Mouse (Mus musculus) lung, embryonic 16.5 days (tissue): ENCODE data around the gene Rabep2. TPM values are rescaled to one million over a fixed set of nuclear protein-coding genes. Genes with fewer than 3 reads are reported as not detected.
"Not testable (repeated sequence)": the region's sequence is repeated elsewhere in the genome, so short reads cannot be mapped to it uniquely, and the experiment has no call there.

ENCODE experiments used
- ATAC-seq: fragments of 200-750 bp; cut with Nextera tagmentation; 2 replicates; pipeline ENCODE4 v1.8.0; 2017; ENCODE audit warnings: low read depth, mild to moderate bottlenecking, moderate library complexity
- H3K27ac ChIP-seq: fragments of 300-500 bp; sonication (generic); 2 replicates; pipeline ENCODE4 v1.5.1; 2014; ENCODE audit warnings: mild to moderate bottlenecking, control low read depth, low read length
- H3K27me3 ChIP-seq: fragments of 300-500 bp; sonication (generic); 2 replicates; pipeline ENCODE4 v1.6.1; 2014; ENCODE audit warnings: low read depth, low read length, mixed read lengths; ENCODE audit not compliant: control insufficient read depth, insufficient read depth
- H3K36me3 ChIP-seq: fragments of 300-500 bp; sonication (generic); 2 replicates; pipeline ENCODE4 v1.6.1; 2014; ENCODE audit warnings: low read length; ENCODE audit not compliant: control insufficient read depth, insufficient read depth
- H3K4me1 ChIP-seq: fragments of 300-500 bp; sonication (generic); replicated peaks from 2 replicates; pipeline ENCODE4 v1.6.1; 2014; ENCODE audit warnings: low read length, mixed read lengths; ENCODE audit not compliant: control insufficient read depth, insufficient read depth
- H3K4me2 ChIP-seq: fragments of 300-500 bp; sonication (generic); 2 replicates; pipeline ENCODE4 v1.6.1; 2014; ENCODE audit warnings: low read depth, low read length, control low read depth
- H3K4me3 ChIP-seq: fragments of 300-500 bp; sonication (generic); 2 replicates; pipeline ENCODE4 v1.5.1; 2014; ENCODE audit warnings: mild to moderate bottlenecking, low read length, control low read depth
- H3K9ac ChIP-seq: fragments of 300-500 bp; sonication (generic); 2 replicates; pipeline ENCODE4 v1.6.1; 2014; ENCODE audit warnings: low read length, control low read depth
- H3K9me3 ChIP-seq: fragments of 300-500 bp; sonication (generic); 2 replicates; pipeline ENCODE4 v1.6.1; 2016; ENCODE audit warnings: low read length; ENCODE audit not compliant: control insufficient read depth
- WGBS: fragments of 180-500 bp; shearing (Covaris S2); extraction: QIAGEN DNeasy Blood & Tissue Kit; methylation state at CpG from one replicate; pipeline ENCODE4 v1.1.7; 2014; 5-methylcytosine and 5-hydroxymethylcytosine counted together
- polyA plus RNA-seq: library from polyadenylated mRNA; unstranded; fragments of >200 nt; fragmentation: Nextera tagmentation; extraction: Ambion mirVana; gene quantifications from 2 replicates; pipeline ENCODE4 v1.2.1, GENCODE M21; 2015

The Rabep2 gene
- polyA plus RNA-seq, 1 experiment from 2014 or later: 34.2 TPM

- not testable (repeated sequence) for H3K4me2 ChIP-seq, ATAC-seq, H3K36me3 ChIP-seq, H3K9me3 ChIP-seq, H3K27me3 ChIP-seq, H3K9ac ChIP-seq, H3K4me1 ChIP-seq, H3K27ac ChIP-seq, H3K4me3 ChIP-seq
- 71% methylated on average over 7 of the region's 8 CpGs for WGBS
These were observed 26.0 kb upstream of the Rabep2 start for GRCm38 (mm10) chr7:126402518-126402917.

DNA sequence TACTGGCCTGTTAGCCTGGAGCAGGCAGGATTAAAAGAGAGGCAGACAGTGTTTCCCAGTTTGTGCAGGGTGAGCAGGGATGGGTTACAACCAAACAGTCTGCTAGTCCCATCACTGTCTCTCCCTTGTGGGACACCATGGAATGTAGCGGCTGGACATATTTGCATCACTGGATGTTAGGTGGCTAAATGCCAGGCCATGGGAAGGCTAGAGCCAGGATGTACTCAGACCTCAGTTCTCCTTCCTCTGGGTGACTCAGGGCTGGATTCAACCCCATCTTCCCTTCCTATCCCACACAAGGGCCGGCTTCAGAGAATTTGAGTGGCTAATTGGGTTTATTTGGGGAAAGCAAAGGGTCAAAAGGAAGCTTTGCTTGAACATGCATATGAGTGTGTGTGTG is 19.9 kb upstream of the Rabep2 start:
- 78% methylated on average over 2 of the region's 2 CpGs for WGBS
- Histone ChIP-seq H3K36me3 (no peaks in the 10 kb centered on the region), H3K4me2 (no peak overlapping the region), H3K9me3 (no peaks in the 10 kb centered on the region), H3K4me3 (no peak overlapping the region), H3K27ac (no peak overlapping the region), H3K27me3 (no peaks in the 10 kb centered on the region), H3K4me1 (no peaks in the 10 kb centered on the region), H3K9ac (no peak overlapping the region)
- ATAC-seq: no peak

DNA sequence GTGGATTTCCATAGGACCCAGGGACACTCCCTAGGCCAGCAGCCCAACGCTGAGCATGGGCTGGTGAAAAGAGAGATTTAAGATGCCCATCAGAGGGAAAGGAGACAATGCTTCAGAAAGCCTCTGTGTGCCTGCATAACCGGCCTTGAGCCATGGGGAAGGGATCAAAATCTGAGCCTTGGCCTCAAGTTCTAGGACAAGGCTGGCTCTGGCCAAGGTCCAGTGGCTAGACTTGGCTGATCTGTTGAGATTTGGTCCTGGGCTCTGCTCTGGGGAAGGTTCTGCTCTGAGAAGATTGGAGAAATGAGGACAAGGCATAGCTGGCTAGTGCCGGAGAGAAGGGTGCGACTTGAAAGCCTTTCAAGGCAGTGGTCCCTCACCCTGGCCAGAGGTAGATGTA is 17.5 kb upstream of the Rabep2 start:
- WGBS: 95% methylated on average over 4 of the region's 4 CpGs
- Histone ChIP-seq H3K9me3 (no peaks in the 10 kb centered on the region), H3K27me3 (no peaks in the 10 kb centered on the region), H3K36me3 (no peaks in the 10 kb centered on the region), H3K4me3 (no peak overlapping the region), H3K4me1 (no peaks in the 10 kb centered on the region), H3K9ac (no peak overlapping the region), H3K4me2 (no peak overlapping the region), H3K27ac (no peak overlapping the region)
- ATAC-seq: no peak

GRCm38 (mm10) chr7:126414725-126415124 is 13.8 kb upstream of the Rabep2 start, which contains the start of gene Cd19:
TSS of gene Cd19 (minus strand) at chr7:126414889.
- no peak within 1 kb of the TSS for H3K27ac ChIP-seq
- H3K4me2 ChIP-seq: no peak within 1 kb of the TSS
- H3K4me1 ChIP-seq: no peaks in the 10 kb centered on the region
- H3K36me3 ChIP-seq: no peaks in the 10 kb centered on the region
- WGBS: 82% methylated on average over 6 of the region's 6 CpGs
- H3K27me3 ChIP-seq: no peaks in the 10 kb centered on the region
- H3K4me3 ChIP-seq: no peak within 1 kb of the TSS
- H3K9ac ChIP-seq: no peak within 1 kb of the TSS
- no peak for ATAC-seq
- no peaks in the 10 kb centered on the region for H3K9me3 ChIP-seq

DNA sequence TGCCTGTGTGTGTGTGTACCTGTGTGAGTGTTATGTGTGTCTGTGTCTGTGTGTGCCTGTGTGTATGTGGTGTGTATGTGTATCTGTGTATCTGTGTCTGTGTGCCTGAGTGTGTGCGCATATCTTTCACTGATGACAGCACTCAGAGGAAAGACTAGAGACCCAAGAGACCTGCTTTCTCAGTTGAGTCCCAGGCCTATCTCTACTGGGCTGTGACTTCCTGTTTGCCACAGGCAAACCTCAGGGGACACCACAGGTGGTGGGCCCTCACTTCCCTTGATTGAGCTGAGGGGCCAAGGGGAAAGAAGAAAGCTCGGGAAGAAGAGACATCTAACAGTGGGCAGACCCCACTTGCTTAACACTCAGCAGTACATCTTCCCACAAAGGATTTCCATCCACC is 11.9 kb upstream of the Rabep2 start:
- Histone ChIP-seq H3K4me2 (no peak overlapping the region), H3K27me3 (no peaks in the 10 kb centered on the region), H3K4me3 (no peak overlapping the region), H3K9me3 (no peaks in the 10 kb centered on the region), H3K9ac (no peak overlapping the region), H3K36me3 (no peaks in the 10 kb centered on the region), H3K4me1 (no peaks in the 10 kb centered on the region), H3K27ac (no peak overlapping the region)
- 53% methylated on average over 2 of the region's 2 CpGs for WGBS
- ATAC-seq: no peak

GRCm38 (mm10) chr7:126417045-126417444 is 11.5 kb upstream of the Rabep2 start:
- no peaks in the 10 kb centered on the region for H3K36me3 ChIP-seq
- H3K9me3 ChIP-seq: no peaks in the 10 kb centered on the region
- no peak overlapping the region for H3K4me2 ChIP-seq
- ATAC-seq: no peak
- H3K4me1 ChIP-seq: no peaks in the 10 kb centered on the region
- WGBS: 65% methylated on average over 8 of the region's 8 CpGs
- H3K9ac ChIP-seq: no peak overlapping the region
- H3K27ac ChIP-seq: no peak overlapping the region
- H3K27me3 ChIP-seq: no peaks in the 10 kb centered on the region
- no peak overlapping the region for H3K4me3 ChIP-seq

DNA sequence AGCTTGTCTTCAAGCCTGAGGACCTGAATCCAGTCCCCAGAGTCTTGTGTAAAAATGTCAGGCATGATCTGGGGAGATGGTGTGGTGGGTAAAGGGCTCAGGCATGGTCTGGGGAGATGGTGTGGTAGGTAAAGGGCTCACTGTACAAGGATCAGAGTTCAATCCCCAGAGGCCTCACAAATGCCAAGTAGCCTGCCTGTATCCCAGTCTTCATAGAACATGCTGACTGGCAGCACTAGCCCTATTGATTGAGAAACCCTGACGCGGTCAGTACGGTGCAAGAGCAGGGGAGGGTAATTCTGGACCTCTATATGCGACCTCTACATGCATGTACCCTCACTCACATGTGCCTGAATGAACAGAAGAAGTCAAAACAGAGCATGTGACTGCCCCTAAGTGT is 11.0 kb upstream of the Rabep2 start:
- no peak overlapping the region for H3K27ac ChIP-seq
- ATAC-seq: no peak
- no peak overlapping the region for H3K4me3 ChIP-seq
- H3K9ac ChIP-seq: no peak overlapping the region
- no peak overlapping the region for H3K4me2 ChIP-seq
- no peaks in the 10 kb centered on the region for H3K27me3 ChIP-seq
- 87% methylated on average over 4 of the region's 4 CpGs for WGBS
- H3K9me3 ChIP-seq: no peaks in the 10 kb centered on the region
- no peaks in the 10 kb centered on the region for H3K4me1 ChIP-seq
- no peaks in the 10 kb centered on the region for H3K36me3 ChIP-seq

DNA sequence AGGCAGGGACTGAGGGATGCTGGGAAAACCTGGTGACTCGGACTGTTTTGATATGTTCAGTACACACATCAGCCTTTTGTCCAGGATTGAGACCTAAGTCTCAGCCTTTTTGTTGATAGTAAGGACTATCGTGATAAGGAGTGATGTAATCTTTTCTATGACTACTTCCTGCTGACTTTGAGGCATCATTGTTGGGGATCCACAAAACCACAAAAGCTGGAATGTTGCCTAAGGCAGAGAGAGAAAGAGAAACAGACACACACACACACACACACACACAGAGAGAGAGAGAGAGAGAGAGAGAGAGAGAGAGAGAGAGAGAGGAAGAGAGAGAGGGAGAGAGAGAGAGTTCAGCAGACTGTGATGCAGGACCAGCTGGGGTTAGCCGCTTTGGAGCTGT is 10.1 kb upstream of the Rabep2 start:
- no peak overlapping the region for H3K4me2 ChIP-seq
- no peaks in the 10 kb centered on the region for H3K4me1 ChIP-seq
- ATAC-seq: no peak
- no peak overlapping the region for H3K9ac ChIP-seq
- no peaks in the 10 kb centered on the region for H3K9me3 ChIP-seq
- no peak overlapping the region for H3K4me3 ChIP-seq
- no peaks in the 10 kb centered on the region for H3K36me3 ChIP-seq
- H3K27me3 ChIP-seq: no peaks in the 10 kb centered on the region
- WGBS: 36% methylated on average over 3 of the region's 3 CpGs
- no peak overlapping the region for H3K27ac ChIP-seq

DNA sequence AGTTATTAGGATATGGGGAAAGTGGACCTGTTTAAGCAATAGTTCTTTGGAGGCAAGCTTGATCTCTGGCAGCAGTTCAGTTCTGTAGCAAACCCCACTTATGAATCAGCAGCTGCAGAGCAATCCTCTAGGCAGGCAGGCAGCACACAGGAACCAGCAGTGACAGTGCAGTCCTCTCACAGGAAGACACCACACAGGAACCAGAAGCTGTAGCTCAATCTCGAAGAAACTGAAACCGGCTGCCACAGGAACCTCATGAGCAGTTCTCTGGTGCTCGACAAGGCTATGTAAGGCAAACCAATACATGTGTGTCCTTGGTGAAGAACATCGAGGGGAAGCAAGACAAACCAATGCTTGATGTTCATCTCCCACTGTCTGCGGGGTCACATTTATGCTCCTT is 6.8 kb upstream of the Rabep2 start:
- Histone ChIP-seq H3K27me3 (no peaks in the 10 kb centered on the region), H3K9me3 (no peaks in the 10 kb centered on the region), H3K36me3 (no peaks in the 10 kb centered on the region), H3K4me2 (no peak overlapping the region), H3K27ac (no peak overlapping the region), H3K4me1 (no peaks in the 10 kb centered on the region), H3K9ac (no peak overlapping the region), H3K4me3 (no peak overlapping the region)
- no peak for ATAC-seq
- 86% methylated on average over 5 of the region's 5 CpGs for WGBS

- Histone ChIP-seq H3K4me3 (no peak overlapping the region), H3K9ac (no peak overlapping the region), H3K4me2 (no peak overlapping the region), H3K9me3 (no peaks in the 10 kb centered on the region), H3K4me1 (peaks cover 5% of the 10 kb centered on the region; the same call in 1 of the 2 replicates), H3K27me3 (no peaks in the 10 kb centered on the region), H3K27ac (no peak overlapping the region), H3K36me3 (no peaks in the 10 kb centered on the region)
- 77% methylated on average over 6 of the region's 6 CpGs for WGBS
- ATAC-seq: no peak
These were observed 4.4 kb upstream of the Rabep2 start for GRCm38 (mm10) chr7:126424161-126424560.
